Mouse (Mus musculus) gastrocnemius, adult 2 months (tissue): ENCODE measurements at regions not wholly inside any gene's neighbourhood (a gene's known extent, or its start where the extent isn't known, plus 50 kb on each side); places are given as distances from the start of the nearest gene placed in this dataset.

Experiments
- DNase-seq: peaks from one replicate; pipeline ENCODE4 v3.0.0; 2022
- H3K27ac ChIP-seq: fragments of 200-600 bp; 2 replicates; pipeline ENCODE4 v1.8.1; 2022; ENCODE audit warnings: mild to moderate bottlenecking
- H3K4me3 ChIP-seq: fragments of 200-600 bp; 2 replicates; pipeline ENCODE4 v1.8.1; 2022; ENCODE audit warnings: mild to moderate bottlenecking, moderate library complexity
- CTCF ChIP-seq: fragments of 200-600 bp; IDR thresholded peaks from 2 replicates; pipeline ENCODE4 v1.8.1; 2022; ENCODE audit warnings: antibody characterized with exemption, mild to moderate bottlenecking, moderate library complexity
- intact Hi-C: fragments of 180-260 bp; cut with DNase I; formaldehyde crosslinking; loops from one replicate; pipeline ENCODE4 v1.15.1; 2025

DNA sequence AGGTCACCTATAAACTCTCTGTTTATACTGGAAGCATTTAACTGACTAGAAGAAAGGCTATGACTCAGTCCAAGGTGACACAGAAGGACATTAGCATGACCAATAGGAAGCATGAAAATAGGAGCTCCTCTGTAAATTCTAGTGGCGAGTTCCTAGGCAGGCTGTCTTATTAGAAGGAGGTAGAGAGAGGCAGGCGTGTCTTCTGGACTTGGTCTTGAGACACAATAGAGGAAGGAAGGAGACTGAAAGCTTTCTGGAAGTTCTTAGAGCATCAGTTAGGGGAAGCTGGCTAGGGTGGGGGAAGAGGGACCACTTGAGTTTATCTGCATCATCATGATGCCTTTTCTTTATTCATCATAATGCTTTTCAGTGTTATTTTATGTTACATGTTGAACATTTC is 147.0 kb upstream of the Cdkn2b start:
- intact Hi-C loops: no loop called here
- Histone ChIP-seq H3K4me3 (no peak overlapping the region), H3K27ac (no peak overlapping the region)
- no peak for DNase-seq
- no peak for TF ChIP-seq CTCF

DNA sequence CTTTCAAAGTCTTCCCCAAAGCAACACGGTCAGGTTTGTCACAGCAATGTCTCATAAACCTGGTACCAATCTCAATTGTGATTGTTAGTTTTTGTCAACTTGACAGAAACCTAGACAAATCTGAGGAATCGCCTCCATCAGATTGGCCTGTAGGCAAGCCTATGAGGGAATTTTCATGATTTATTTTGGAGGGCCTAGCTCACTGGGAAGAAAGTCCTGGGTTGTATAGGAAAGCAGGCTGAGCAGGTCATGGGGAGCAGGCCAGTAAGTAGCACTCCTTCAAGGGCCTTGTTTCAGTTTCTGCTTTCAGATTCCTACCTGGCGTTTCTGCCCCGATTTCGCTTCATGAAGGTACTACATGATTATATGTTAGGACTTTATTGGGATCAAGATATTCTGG is 144.1 kb upstream of the Cdkn2b start:
- intact Hi-C loops: no loop called here

DNA sequence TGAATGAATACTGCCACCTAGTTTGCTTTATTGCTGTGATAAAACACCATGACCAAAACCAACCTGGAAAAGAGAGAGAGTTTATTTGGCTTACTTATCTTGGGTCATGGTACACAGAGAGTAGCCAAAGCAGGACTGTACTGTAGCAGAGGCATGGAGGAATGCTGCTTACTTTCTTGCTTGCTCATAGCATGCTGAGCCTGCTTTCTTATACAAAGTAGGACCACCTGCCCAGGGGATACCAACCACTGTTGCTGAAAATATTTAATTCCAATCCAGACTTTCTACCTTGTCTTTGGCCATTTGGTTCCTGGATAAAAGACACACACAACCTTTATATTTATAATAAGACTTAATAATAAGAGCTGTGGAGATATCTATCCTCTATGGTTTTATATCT is 142.2 kb upstream of the Cdkn2b start:
- TF ChIP-seq CTCF: no peak
- DNase-seq: no peak
- no peak overlapping the region for H3K4me3 ChIP-seq
- no peak overlapping the region for H3K27ac ChIP-seq
- intact Hi-C loops: no loop called here

More for the DNA sequence above, 144.1 kb upstream of the Cdkn2b start:
- no peak for DNase-seq
- Histone ChIP-seq H3K27ac (no peak overlapping the region), H3K4me3 (no peak overlapping the region)
- TF ChIP-seq CTCF: no peak

- no peak for DNase-seq
- H3K27ac ChIP-seq: no peak overlapping the region
- H3K4me3 ChIP-seq: no peak overlapping the region
- intact Hi-C loops: no loop called here
- no peak for TF ChIP-seq CTCF
Observed at GRCm38 (mm10) chr4:89451741-89452140, 140.9 kb upstream of the Cdkn2b start.

DNA sequence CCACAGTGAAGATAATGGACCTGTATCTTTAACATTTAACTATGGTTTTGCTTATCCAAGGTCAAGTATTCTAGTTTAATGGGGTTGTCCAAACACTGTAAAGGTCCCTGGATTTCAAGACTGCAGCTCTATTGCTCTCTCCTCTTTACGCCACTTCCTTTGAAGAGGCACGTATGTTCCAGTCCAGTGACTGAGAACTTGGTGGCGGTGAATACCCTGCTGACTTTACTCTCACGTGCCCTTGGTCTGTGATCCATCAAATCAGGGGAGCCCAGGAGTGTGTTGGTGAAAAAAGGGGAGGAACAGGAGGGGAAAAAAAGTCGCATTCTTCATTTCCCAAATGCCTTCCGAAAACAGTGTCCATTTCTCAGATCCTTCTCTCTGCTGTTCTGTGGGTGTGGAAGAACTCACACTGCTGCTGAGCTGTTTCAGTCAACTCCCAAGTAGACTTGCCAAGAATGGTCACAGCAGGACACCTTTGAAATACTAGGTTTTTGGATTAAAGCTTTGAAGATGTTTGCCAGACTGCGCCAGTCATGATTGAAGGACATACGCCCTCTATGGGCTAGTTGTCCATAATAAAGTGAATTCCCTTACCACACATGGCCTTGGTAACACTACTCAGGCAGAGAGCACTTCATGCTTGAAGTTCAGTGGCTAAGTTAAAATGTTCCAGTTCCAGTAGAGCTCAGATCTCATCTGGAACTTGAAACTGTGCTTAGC is 136.1 kb upstream of the Cdkn2b start:
- intact Hi-C loops: no loop called here
- Histone ChIP-seq H3K27ac (no peak overlapping the region), H3K4me3 (no peak overlapping the region)
- no peak for DNase-seq
- TF ChIP-seq CTCF: no peak

DNA sequence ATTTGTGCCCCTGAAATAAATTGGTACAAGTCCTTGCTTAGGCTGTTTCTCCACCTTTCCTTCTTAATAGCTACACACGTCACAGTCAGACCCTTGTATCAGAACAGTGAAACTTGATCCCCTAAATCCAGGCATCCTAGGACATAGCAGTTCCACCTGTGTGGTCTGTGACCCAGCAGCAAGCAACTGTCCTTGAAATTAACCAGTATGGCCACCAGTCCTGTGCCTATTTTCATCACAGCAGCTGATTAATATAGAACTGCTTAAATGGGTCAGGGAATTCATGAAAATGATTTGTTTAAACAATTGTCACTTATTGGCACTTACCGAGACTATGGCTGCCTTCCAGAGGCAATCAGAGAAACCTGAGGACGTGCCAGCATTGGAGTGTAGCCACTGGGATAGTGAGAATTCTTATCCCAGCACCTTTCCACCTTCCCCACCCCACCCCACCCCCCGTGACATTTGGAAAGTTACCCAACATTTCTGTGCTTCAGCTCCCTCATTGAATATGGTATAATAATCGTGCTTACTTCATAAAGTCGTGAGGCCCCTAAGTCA is 135.4 kb upstream of the Cdkn2b start:
- DNase-seq: no peak
- Histone ChIP-seq H3K27ac (no peak overlapping the region), H3K4me3 (no peak overlapping the region)
- no peak for TF ChIP-seq CTCF
- intact Hi-C loops: no loop called here

- Histone ChIP-seq H3K4me3 (no peak overlapping the region), H3K27ac (no peak overlapping the region)
- intact Hi-C loops: no loop called here
- TF ChIP-seq CTCF: no peak
- no peak for DNase-seq
Observed at GRCm38 (mm10) chr4:89445214-89446155, 134.6 kb upstream of the Cdkn2b start.

DNA sequence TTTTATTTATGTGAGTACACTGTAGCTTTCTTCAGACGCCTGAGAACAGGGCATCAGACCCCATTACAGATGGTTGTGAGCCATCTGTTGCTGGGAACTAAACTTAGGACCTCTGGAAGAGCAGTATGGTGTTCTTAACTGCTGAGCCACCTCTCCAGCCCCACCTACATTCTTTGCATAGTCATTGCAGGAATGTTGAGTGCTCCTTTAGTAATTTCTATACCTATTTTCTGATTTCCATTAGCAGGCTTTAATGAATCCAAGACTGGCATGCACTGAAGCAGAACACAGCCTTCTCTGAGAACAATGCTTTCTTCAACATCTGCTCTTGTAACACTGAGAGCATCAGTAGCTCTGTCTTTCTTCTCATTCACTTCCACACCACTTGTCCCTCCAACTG is 131.7 kb upstream of the Cdkn2b start:
- TF ChIP-seq CTCF: no peak
- no peak for DNase-seq
- no peak overlapping the region for H3K4me3 ChIP-seq
- no peak overlapping the region for H3K27ac ChIP-seq
- intact Hi-C loops: no loop called here

GRCm38 (mm10) chr4:89440821-89441220 is 130.0 kb upstream of the Cdkn2b start:
- intact Hi-C loops: no loop called here
- Histone ChIP-seq H3K4me3 (no peak overlapping the region), H3K27ac (no peak overlapping the region)
- TF ChIP-seq CTCF: no peak
- DNase-seq: no peak

- DNase-seq: no peak
- intact Hi-C loops: no loop called here
- H3K27ac ChIP-seq: no peak overlapping the region
- no peak overlapping the region for H3K4me3 ChIP-seq
- no peak for TF ChIP-seq CTCF
Observed at GRCm38 (mm10) chr4:89440326-89440725, 129.5 kb upstream of the Cdkn2b start.

DNA sequence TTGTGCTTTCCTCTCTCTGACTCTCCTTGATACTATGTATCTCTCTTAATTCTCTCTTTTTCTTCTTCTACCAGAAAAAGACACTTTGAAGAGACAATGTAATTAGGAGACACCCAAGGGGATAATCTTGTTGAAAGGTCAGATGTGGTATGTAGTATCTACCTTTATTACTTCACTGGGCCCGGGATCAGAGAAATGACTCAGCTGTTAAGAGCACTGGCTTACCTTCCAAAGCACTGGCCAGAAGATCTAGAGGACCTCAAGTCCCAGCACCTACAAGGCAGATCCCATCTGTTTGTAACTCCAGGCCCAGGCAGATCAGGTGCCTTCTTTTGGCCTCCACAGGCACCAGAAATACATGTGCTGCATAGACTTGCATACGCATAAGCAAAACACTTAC is 127.8 kb upstream of the Cdkn2b start:
- intact Hi-C loops: no loop called here
- no peak overlapping the region for H3K4me3 ChIP-seq
- no peak for TF ChIP-seq CTCF
- no peak for DNase-seq
- H3K27ac ChIP-seq: no peak overlapping the region

DNA sequence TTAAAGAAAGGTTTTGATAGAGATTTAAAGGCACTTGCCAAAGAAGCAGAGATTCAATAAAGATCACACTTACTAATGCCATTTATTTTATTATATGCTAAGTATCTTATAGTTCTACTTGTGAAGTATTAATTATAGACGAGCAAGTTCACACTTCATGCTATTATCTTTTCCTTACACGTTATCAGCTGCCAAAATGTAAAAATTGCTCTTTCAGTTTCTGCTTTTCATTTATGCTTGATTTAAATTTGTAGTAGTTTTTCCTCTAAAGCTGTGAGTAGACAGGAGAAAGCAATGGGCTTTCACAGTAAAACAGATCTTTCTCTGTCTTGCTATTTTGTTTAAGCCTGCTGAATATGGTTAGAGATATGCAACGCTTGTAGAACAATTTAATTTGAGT is 125.9 kb upstream of the Cdkn2b start:
- no peak for TF ChIP-seq CTCF
- no peak overlapping the region for H3K27ac ChIP-seq
- no peak for DNase-seq
- intact Hi-C loops: no loop called here
- no peak overlapping the region for H3K4me3 ChIP-seq

GRCm38 (mm10) chr4:89434152-89434551 is 123.3 kb upstream of the Cdkn2b start:
- no peak for TF ChIP-seq CTCF
- DNase-seq: no peak
- intact Hi-C loops: no loop called here
- H3K4me3 ChIP-seq: no peak overlapping the region
- no peak overlapping the region for H3K27ac ChIP-seq

- H3K4me3 ChIP-seq: no peak overlapping the region
- no peak overlapping the region for H3K27ac ChIP-seq
- intact Hi-C loops: no loop called here
- TF ChIP-seq CTCF: no peak
- no peak for DNase-seq
Observed at GRCm38 (mm10) chr4:89433528-89433927, 122.7 kb upstream of the Cdkn2b start.
